Mouse (Mus musculus): ENCODE measurements around the gene Cacng6. TPM values are rescaled to one million over a fixed set of nuclear protein-coding genes. Genes with fewer than 3 reads are reported as not detected.
"Not testable (repeated sequence)": the region's sequence is repeated elsewhere in the genome, so short reads cannot be mapped to it uniquely, and the experiment has no call there.

The Cacng6 gene
- total RNA-seq (2021), result 1 to 10 TPM in 1 of 2 experiments, under 1 TPM in 1; 0.56 to 1.2 TPM
- long read RNA-seq, partial matches to known transcripts, result 0 of 1 reads
- long read RNA-seq, other reads (novel, unspliced or antisense), result 0 of 1 reads

DNA sequence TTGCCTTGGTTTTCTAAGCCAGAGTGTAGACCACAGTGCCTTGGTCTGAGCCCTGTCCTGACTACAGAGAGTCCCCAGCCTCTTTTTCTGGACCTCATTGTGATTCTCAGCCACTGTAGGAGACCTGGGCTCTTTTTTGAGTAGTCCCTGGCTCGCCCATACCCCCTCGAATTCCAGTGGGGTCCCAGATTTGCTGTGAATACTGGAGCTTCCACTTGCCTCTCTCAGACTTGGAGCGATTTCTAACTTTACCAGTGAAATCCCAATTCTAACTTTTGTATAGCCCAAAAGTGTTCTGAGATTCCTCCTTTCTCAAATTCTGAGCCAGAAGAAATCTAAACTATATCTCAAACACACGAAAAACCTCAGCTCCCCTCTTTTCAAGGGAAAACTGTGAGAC is at the start of gene Cacng6:
TSS of gene Cacng6 (plus strand) at position 301 of the 400 bp plus-strand sequence.
- no peak for DNase-seq (ENCODE audit: low spot score in 2 of 2)

DNA sequence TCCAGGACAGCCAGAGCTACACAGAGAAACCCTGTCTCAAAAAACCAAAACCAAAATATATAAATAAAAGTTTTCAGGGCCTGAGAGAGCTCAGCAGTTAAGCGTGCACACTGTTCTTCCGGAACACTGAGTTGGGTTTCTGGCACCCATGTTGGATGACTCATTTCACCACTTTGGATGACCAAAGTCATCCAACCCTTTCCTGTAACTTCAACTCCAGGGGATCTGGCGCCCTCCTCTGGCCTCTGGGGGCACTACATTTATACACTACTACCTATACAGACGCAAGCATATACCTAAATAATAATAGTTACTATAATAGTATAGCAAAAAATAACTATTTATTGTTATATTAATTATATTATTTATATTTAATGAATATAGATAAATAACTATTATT is 47.2 kb upstream of the Cacng6 start:
- DNase-seq (ENCODE audit: low spot score in 2 of 2), result peak in 1 of 2 experiments; percentile 64

DNA sequence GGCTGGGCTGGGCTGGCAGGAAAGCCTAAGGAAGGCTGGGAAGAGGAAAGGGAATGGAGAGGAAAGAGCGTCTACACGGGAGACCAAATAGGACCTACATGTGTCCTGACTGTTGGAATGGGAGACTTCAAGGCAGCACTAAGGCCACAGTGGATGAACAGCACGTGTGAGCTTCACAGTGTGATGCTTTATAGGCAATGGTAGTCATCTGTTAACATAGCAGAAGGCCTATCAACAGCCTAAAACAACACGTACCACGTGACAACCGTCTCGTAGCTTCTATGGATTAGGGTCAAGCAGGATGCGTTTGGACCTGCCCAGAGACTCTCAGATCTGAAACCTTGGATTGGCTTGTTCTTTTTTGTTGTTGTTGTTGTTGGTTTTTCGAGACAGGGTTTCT is 41.9 kb upstream of the Cacng6 start:
- no peak for DNase-seq (ENCODE audit: low spot score in 2 of 2)

DNA sequence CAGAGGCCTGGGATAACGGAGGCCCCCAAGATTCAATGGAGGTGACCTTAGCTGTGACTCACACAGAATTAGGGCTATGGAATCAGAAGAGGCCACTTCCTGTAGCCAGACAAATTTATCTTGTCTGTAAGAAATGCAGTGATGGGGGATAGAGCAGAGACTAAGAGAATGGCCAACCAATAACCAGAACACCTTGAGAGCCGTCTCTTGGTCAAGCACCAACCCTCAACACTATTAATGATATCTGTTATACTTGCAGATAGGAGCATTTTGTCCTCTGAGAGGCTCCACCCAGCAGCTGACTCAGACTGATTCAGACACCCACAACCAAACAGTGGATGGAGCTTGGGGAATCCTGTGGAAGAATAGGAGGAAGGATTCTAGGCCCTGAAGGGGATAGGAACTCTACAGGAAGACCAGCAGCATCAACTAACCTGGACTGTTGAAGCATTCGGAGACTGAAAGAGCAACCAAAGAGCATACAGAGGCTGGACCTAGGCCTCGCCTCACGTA is 39.1 kb upstream of the Cacng6 start:
- no peak for DNase-seq (ENCODE audit: low spot score in 2 of 2)

DNA sequence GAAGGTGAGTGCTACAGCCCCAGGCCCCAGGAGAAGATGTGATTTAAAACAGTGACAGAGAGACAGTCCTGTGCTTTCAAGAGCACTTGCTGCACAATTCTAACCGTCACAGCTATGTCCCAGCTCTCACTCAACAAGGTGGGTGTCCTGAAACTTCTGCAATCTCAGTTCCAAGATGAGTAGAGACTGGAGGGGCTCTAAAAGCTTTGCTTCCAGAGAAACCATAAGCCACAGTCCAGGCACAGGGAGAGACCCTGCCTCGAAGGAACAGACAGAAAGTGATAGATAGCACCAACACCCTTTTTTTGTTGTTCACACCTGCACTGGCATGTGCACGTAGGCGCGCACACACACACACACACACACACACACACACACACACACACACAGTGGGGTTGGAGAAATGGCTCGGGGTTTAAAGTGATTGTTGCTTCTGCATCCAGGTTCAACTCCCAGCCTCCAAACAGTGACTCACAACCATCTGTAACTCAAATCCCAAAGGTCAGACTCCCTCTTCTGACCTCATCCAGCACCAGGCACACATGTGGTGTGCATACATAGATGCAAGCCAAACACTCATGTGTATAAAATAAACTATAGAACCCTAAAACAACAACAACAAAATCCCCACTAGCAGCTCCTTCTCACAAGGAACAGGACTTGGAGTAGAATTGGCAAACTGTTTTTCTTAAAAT is 37.8 kb upstream of the Cacng6 start:
- DNase-seq (ENCODE audit: low spot score in 2 of 2), result no peak

DNA sequence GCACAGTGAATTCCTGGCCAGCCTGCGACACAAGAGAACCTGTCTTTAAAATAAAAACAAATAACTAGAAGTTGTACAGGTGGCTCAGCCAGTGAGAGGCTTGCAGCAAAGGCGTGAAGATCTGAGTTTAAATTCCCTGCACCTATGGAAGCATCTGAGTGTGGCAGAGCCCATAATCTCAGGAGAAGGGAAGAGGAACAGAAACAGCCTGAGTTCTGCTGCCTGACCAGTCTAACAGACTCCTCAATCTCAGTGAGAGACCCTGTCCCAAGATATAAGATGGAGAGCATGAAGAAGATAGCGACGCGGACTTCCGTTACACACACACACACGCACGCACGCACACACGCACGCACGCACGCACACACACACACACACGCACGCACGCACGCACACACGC is 36.2 kb upstream of the Cacng6 start:
- DNase-seq (ENCODE audit: low spot score in 2 of 2), result no peak

DNA sequence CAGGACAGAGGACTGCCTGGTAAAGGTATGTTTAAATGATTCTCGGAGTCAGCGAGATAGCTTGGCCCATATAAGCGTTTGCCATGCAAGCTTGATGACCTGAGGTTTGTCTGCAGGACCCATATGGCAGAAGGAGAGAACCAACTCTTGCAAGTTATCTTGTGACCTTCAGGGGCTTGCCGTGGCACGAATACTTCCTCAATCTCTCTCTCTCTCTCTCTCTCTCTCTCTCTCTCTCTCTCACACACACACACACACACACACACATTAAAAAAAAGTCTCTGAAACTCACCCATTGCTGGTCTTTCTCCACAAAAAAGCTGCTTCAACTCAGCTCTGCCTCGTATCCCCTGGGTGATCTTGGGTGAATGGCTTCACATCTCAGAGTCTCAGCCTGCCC is 35.1 kb upstream of the Cacng6 start:
- no peak for DNase-seq (ENCODE audit: low spot score in 2 of 2)

DNA sequence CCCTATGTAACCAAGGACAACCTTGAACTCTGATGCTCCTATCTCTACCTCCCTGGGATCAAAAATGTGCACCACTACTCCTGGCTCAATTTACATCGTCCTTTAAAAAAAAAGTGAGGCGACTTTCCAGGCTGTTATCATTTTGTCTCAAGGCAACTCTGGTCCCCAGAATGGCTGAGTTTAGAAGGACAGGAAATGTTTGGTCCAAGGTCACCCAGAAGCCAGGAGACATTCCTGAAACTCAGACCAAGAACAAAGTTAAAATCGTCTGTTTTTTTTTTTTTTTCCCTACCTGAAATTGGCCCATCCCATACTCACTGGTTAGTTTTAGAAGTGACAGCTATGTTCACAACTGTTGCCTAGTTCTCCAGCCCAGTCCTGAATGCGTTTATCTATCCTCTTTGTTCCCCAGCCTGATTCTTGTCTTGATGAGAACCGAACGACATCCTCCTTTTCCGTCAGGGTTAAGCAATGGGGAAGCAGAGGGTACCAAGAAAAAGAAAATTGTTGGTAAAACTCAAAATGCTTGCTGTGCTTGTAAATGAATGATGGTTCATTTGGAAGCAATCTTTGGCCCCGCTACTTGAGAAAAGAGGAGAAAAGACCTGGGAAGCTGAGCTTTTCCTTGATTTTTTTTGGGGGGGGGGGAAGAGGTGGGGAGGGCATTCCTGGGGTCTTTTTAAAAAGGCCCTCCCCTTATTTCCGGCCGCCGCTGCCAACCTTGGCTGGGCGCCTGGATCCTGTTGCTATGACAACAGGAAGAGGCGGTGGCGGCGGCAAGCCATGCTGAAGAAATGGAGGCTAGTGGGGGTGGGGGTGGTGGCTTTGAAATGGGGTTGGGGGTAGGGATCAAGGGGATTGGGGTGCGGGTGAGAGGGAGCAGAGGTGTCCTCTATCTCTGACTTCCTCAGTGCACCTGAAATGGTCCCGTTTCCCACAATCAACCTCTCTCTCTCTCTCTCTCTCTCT is 34.3 kb upstream of the Cacng6 start:
- peak; percentile 93 to 95 for DNase-seq (ENCODE audit: low spot score in 2 of 2)

DNA sequence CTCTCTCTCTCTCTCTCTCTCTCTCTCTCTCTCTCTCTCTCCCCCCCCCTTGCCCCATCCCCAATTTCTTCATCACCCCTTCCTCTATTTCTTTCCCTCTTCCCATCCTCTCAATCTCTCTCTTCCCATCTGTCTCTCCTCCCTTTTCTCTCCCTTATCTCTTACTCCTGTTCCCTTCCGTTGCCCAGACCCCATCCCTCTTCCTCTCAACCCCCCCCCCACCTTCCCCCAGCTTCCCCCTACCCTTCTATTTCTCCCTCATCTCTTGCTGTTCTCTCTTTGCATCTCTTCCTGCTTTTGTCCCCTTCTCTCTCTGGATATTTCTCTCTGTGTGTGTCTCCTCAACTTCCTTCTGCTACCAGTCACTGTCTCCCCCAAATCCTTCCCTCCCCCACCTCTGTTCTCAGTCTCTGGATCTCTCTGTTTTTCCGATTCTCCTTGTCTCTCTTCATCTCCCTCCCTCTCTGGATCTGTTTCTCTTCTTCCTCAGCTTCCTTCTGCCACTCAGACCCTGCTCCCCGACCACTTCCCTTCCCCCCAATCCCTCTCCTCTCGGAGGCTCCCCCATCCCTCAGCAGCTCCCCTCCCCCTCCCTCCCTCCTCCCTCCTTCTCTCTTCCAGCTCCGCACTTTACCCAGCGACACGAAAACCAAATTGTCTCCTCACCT is 33.4 kb upstream of the Cacng6 start, which contains the start of gene Cacng8:
TSS of gene Cacng8 (plus strand) at position 271 of the 668 bp plus-strand sequence.
- peak in 1 of 2 experiments; percentile 50 for DNase-seq (ENCODE audit: low spot score in 2 of 2)

DNA sequence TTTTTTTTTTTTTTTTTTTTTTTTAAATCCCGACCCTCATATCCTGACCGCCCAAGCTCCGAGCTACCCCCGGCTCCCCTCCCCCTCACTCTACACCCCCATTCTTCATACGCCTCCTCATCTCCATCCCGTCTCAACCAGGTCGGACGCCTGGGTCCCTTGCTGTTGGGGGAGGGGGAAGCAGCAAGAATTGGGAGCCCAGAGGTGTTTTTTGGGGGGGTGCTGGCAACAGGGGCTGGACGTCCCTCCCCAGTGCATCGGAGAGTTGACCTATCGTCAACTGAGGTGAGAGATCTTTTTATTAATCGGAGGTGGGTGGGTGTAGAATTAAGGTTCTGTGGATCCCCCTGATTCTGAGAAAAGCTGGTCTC is 32.9 kb upstream of the Cacng6 start:
- DNase-seq (ENCODE audit: low spot score in 2 of 2), result peak in 1 of 2 experiments; percentile 46

DNA sequence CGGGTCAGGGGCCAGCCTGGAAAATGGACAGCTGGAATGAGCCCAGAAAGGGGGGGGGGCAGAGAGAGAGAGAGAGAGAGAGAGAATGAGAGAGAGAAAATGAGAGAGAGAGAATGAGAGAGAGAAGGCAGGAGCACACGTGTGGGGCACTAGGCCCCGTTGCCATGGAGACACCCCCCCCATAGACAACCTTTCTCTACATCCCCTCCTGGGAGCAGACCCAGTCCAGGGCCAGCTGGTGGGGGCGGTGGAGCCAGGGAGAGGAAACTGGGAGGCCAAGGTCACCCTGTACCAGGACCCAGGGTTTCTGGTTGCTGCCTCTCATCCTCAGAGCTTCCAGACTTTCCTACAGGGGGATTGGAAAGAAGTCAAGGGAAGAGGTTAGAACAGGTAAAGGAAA is 32.2 kb upstream of the Cacng6 start:
- DNase-seq (ENCODE audit: low spot score in 2 of 2), result peak in 1 of 2 experiments; percentile 61

DNA sequence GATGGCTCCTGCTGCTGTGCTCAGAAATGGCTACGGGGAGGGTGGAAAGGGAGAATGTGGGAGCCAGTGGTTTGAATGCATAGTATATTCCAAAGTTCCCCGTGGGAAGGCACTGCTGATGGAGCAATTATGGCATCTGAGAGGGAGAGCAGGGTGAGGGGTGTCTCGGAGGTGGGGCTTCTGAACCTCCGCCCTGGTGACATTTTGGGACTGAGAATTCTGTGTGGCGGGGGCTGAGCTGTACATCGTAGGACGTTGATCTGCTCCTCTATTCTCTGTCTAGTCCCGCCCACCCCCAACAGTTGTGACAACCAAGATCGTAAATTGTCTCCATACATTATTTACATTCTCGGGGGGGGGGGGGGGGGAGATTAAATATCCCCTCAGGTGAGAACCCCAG is 26.6 kb upstream of the Cacng6 start:
- no peak for DNase-seq (ENCODE audit: low spot score in 2 of 2)

DNA sequence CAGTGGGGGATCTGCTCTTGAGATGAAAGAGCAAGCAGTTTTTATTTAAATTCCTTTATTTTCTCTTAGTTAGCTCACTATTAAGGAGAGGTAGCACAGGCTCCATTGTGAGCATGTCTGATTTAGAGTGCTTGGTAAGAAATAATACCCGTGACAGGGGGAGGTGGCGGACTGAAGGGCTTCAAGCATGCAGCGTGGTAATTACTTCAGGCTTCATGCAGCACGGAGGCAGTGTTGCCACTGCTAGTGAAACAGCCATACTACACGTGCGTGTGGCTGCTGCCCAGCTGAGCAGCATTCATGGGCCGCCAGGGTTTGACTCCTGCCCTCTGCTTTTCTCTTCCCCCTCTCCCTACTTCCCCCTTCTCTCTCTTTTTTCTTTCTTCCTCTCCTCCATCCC is 26.2 kb upstream of the Cacng6 start:
- DNase-seq (ENCODE audit: low spot score in 2 of 2), result no peak

DNA sequence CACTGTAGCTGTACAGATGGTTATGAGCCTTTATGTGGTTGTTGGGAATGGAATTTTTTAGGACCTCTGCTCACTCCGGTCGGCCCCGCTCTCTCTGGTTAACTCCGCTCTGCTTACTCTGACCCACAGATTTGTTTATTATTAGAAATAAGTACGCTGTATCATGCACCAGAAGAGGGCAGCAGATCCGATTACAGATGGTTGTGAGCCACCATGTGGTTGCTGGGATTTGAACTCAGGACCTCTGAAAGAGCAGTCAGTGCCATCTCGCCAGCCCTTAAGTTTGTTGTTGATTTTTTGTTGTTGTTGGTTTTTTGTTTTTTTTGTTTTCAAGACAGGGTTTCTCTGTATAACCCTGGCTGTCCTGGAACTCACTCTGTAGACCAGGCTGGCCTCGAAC is 25.6 kb upstream of the Cacng6 start:
- not testable (repeated sequence) for DNase-seq (ENCODE audit: low spot score in 2 of 2)

DNA sequence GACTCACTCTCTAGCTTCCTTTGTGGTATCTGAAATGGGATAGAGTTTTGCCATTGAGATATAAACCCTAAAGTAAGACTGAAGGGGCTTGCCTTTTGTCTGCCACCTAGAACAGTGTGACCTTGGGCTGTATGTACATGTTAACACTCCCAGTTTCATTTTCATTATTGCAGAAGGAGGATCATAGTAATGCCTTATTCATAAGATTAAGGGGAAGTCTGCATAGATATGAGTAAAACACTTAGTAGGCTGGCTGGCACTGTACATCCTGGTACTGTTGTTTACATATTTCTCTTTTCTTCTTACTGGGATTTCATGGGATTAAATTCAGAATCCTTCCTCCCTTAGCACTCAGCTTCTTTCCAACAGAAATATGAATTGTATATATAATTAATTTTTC is 24.1 kb upstream of the Cacng6 start:
- no peak for DNase-seq (ENCODE audit: low spot score in 2 of 2)

DNA sequence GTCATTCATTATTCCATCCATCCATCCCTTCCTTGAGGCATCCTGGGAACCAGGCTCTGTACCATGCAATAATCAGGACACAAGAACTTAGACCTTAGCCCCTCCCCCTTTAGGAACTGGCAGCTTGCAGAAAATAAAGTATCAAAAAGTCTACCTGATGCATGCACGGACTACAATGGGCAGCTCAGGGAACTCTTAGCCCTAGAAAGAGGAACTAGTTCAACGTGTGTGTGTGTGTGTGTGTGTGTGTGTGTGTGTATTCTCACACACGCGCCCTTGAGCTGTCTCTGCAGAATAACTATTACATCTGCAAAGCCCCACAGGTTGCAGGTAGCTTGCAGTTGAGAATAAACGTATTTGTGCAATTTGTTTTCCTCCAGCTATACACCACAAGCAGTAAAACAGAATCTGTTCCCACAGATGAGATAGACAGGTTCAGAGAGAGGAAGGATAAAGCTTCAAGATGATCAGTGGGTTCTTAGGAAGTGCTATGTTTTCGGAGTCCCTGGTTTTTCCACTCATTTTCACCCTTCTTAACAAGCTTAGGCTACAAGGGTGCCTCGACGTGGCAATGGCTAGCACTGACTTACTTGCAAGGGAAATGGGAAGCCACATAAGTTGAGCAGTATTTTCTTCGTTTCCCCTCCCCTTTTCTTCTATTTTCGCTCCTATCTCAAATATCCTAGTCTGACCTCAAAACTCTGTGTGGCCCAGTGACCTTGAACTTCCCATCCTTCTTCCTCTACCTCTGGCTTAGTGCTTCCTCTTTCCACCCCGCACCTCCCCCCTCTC is 14.1 kb upstream of the Cacng6 start:
- no peak for DNase-seq (ENCODE audit: low spot score in 2 of 2)

DNA sequence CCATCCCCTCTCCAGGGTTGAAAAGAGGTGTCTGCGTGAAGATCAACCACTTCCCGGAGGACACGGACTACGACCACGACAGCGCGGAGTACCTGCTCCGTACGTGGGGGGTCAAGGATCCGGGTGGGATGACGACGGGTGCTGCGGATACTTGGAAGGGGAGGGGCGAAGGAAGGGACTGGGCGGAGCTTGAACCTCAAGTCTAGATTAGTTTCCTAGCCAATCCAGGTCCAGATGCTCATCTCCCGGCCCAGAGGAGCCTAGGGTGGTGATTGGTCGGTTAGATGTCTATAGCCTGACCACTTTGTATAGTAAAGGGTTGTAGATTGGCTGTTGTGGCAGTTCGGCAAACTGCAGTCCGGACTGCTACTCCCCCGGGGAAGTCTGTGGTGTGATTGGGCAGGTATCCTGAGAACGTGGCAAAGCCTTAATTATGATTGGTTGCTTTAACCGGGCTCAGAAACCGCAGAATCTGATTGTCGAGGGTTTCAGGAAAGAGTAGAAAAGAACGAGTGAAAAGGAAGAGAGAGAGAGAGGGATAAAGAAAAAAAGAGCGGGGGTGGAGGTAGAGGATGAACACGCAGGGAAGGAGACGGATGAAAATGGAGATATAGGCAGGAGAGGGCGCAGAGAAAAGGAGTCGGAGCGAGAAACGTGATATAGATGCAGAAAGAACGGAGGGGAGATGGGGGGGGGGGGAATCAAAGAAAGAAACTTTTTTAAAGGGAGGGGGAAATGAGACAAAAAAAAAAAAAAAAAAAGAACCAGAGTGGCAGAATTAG is 12.6 kb upstream of the Cacng6 start:
- DNase-seq (ENCODE audit: low spot score in 2 of 2), result no peak

DNA sequence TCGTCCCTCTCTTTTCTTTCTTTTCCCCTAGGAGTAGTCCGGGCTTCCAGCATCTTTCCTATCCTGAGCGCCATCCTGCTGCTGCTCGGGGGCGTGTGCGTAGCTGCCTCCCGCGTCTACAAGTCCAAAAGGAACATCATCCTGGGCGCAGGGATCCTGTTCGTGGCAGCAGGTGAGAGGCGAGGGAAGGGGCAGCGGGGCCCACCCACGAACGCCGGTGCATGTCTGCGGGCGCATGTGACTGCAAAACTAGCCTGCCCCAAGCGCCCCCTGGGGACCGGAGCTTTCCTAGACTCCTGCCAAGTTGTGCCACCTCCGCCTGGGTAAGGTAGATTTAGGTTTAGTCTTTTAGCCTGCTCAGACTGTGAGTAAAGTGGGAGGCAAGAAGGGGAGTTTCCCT is 12.0 kb upstream of the Cacng6 start:
- DNase-seq (ENCODE audit: low spot score in 2 of 2), result no peak

DNA sequence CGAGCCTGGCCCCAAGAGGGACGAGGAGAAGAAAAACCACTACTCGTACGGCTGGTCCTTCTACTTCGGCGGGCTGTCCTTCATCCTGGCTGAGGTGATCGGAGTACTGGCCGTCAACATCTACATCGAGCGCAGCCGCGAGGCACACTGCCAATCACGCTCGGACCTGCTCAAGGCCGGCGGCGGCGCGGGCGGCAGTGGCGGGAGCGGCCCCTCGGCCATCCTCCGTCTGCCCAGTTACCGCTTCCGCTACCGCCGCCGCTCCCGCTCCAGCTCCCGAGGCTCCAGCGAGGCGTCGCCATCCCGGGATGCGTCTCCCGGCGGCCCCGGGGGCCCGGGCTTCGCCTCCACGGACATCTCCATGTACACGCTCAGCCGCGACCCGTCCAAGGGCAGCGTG is 9.1 kb upstream of the Cacng6 start:
- DNase-seq (ENCODE audit: low spot score in 2 of 2), result peak in 1 of 2 experiments; percentile 64

DNA sequence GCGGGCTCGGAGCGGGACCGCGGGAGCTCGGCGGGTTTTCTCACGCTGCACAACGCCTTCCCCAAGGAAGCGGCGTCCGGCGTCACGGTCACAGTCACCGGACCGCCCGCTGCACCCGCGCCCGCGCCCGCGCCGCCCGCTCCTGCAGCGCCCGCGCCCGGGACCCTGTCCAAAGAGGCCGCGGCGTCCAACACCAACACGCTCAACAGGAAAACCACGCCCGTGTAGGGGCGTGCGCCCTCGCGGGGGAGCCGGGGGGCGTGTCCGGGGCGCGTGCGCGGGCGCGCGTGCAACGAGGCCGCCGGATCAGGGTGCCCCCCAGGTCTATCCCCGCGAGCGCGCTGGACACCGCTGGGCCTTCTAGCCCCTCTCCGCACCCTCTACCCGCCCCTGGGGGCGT is 8.6 kb upstream of the Cacng6 start:
- peak in 1 of 2 experiments; percentile 57 for DNase-seq (ENCODE audit: low spot score in 2 of 2)

Data from layer of hippocampus, postnatal 10 days (tissue).